In the genomic region with DNA sequence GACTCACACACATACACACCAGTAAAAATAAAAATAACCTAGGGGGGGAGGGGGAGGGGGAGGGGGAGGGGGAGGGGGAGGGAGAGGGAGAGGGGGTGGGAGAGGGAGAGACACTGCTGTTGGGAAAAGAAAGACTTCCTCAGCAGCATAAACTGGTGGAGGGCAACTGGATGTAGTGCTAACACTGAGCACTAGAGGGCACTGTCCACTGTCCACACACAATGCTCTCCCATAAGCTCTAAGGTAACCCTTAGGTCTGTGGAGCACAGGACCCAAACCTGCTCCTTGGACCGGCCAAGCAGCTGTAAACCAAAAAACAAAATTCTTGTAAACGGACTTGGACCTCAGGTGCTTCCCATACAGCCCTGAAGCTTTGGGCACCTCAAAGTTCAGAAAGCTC, we compare ENCODE assay signal across 8 mouse cellular contexts. TPM values are rescaled to one million over a fixed set of nuclear protein-coding genes. Genes with fewer than 3 reads are reported as not detected.
DNase-seq lines count a peak whose midpoint lies in the region; ATAC-seq and TF ChIP-seq lines count a peak whose summit lies in the region.

No protein-coding gene starts in this region.

- intact Hi-C loops in heart, postnatal 25 days (cut with DNase I) = loop anchor here (2.0 kb wide), 3 partner anchors 22 to 90 kb away; no protein-coding TSS in a partner anchor

- H3K9me3 ChIP-seq in heart, embryonic 14.5 days (ENCODE audit: control insufficient read depth, low read length) = no peaks in the 10 kb centered on the region

- no peak overlapping the region for H3K4me3 ChIP-seq in heart, embryonic 14.5 days (ENCODE audit: control insufficient read depth in 1 of 2, insufficient read depth in 1 of 2, low read depth in 1 of 2, low read length in 2 of 2)
- no peak overlapping the region for H3K4me3 ChIP-seq in cortical plate, adult 2 months (ENCODE audit: insufficient read depth, low read length)
- H3K4me3 ChIP-seq in kidney, adult 2 months (ENCODE audit: insufficient read depth, low read depth, low read length) = no peak overlapping the region

- ATAC-seq in heart, embryonic 14.5 days (ENCODE audit: insufficient number of reproducible peaks, insufficient read depth, low FRiP score, low read depth) = peak; percentile 68; the same call in 1 of the 2 replicates
- no peak for ATAC-seq in Patski

- CTCF ChIA-PET in Patski (lab: Charles Lee) = interaction anchor here (1.0 to 3.6 kb wide), 12 partner anchors 11 to 84 kb away, joined by 3 to 21 read pairs (median 4); partner anchors contain the start of gene Tcam1

- no peaks in the 10 kb centered on the region for H3K27me3 ChIP-seq in heart, embryonic 14.5 days (ENCODE audit: control insufficient read depth, insufficient read depth, low read length)
- H3K27me3 ChIP-seq in Patski = peaks cover 23% of the 10 kb centered on the region
- H3K27me3 ChIP-seq in kidney, adult 2 months (replicated peaks; ENCODE audit: control insufficient read depth, insufficient read depth, low read length) = no peaks in the 10 kb centered on the region

- DNase-seq in heart, postnatal 25 days (ENCODE audit: low spot score) = no peak
- peak; percentile 88 for DNase-seq in A20 (ENCODE audit: low read depth, low spot score)
- no peak for DNase-seq in Patski (ENCODE audit: low read depth, low spot score)
- peak; percentile 46 for DNase-seq in kidney, adult 2 months
- DNase-seq in lung, postnatal 25 days (ENCODE audit: low spot score) = peak; percentile 66
- peak; percentile 80 for DNase-seq in thymus, postnatal 0 days (ENCODE audit: low spot score)

- no peak overlapping the region for H3K9ac ChIP-seq in heart, embryonic 14.5 days (ENCODE audit: low read length)

- WGBS in heart, embryonic 14.5 days = 15% methylated on average over 2 of the region's 2 CpGs
- 2% methylated on average over 2 of the region's 2 CpGs for WGBS in kidney, adult 2 months

- H3K4me1 ChIP-seq in heart, embryonic 14.5 days (ENCODE audit: control insufficient read depth in 2 of 2, insufficient read depth in 2 of 2, low read length in 2 of 2) = no peaks in the 10 kb centered on the region
- H3K4me1 ChIP-seq in cortical plate, adult 2 months (ENCODE audit: control insufficient read depth, insufficient read depth, low read length) = no peaks in the 10 kb centered on the region
- H3K4me1 ChIP-seq in kidney, adult 2 months (ENCODE audit: control insufficient read depth, insufficient read depth, low read length) = no peaks in the 10 kb centered on the region

- TF ChIP-seq CTCF in Patski (IDR thresholded peaks at IDR 0.05) = peak; percentile 84
- TF ChIP-seq CTCF in cortical plate, adult 2 months (IDR thresholded peaks at IDR 0.05; ENCODE audit: extremely low read depth, insufficient read depth, low read length) = peak; percentile 97
- peak; percentile 96 for TF ChIP-seq CTCF in kidney, adult 2 months (conservative IDR thresholded peaks at IDR 0.05; ENCODE audit: insufficient read depth, insufficient read length, low read depth, low read length)

- no peak for TF ChIP-seq POLR2A in cortical plate, adult 2 months (IDR thresholded peaks at IDR 0.05; ENCODE audit: extremely low read depth, insufficient read depth, low read length)
- no peak for TF ChIP-seq POLR2A in kidney, adult 2 months (IDR thresholded peaks at IDR 0.05; ENCODE audit: low read depth, low read length)

- POLR2A ChIA-PET in Patski (lab: Charles Lee) = interaction anchor here (0.6 to 0.9 kb wide), 2 partner anchors 23 to 95 kb away, joined by 3 read pairs; no protein-coding TSS in a partner anchor

- H3K27ac ChIP-seq in heart, embryonic 14.5 days (replicated peaks in 1 of 2; ENCODE audit: control insufficient read depth in 1 of 2, insufficient read depth in 1 of 2, low read depth in 2 of 2, low read length in 2 of 2) = no peak overlapping the region
- H3K27ac ChIP-seq in cortical plate, adult 2 months (ENCODE audit: insufficient read depth, low read length) = no peak overlapping the region
- H3K27ac ChIP-seq in kidney, adult 2 months (ENCODE audit: insufficient read depth, low read depth, low read length) = no peak overlapping the region

- H3K4me2 ChIP-seq in heart, embryonic 14.5 days (ENCODE audit: low read length) = no peak overlapping the region

- in situ Hi-C loops in Patski (cut with MboI; ENCODE audit: low pct_unique_long_range_greater_than_20kb) = loop anchor here (5.0 kb wide), 1 partner anchor 90 kb away; no protein-coding TSS in a partner anchor

- H3K36me3 ChIP-seq in heart, embryonic 14.5 days (ENCODE audit: control insufficient read depth, insufficient read depth, low read length) = no peaks in the 10 kb centered on the region
- no peaks in the 10 kb centered on the region for H3K36me3 ChIP-seq in kidney, adult 2 months (ENCODE audit: control insufficient read depth, insufficient read depth, low read length)

RNA-seq across cellular contexts. Expression of gene Gh, which starts 1.0 kb away (rescaled TPM):
- not detected in 2 replicates for polyA plus RNA-seq in heart, embryonic 14.5 days (2014; fragmentation: Nextera tagmentation; extraction: Ambion mirVana)
- total RNA-seq in heart, postnatal 25 days (2021) = not detected
- not detected for polyA plus RNA-seq in Patski (2021)
- polyA plus RNA-seq in cortical plate, adult 2 months (2012; rRNA removed) = not detected in 2 replicates
- polyA plus RNA-seq in kidney, adult 2 months (2012; rRNA removed) = 0.16 TPM in 1 of 2 replicates, not detected in the other
- polyA plus RNA-seq in thymus, postnatal 0 days (2015; fragmentation: Nextera tagmentation; extraction: Ambion mirVana) = 0.38 and 0.75 TPM in 2 replicates

RNA-seq across cellular contexts. Expression of gene Cd79b, which starts 11.9 kb away (rescaled TPM):
- 0.95 and 1.4 TPM in 2 replicates for polyA plus RNA-seq in heart, embryonic 14.5 days (2014; fragmentation: Nextera tagmentation; extraction: Ambion mirVana)
- total RNA-seq in heart, postnatal 25 days (2021) = 1 to 10 TPM; 1.3 to 2.8 TPM
- polyA plus RNA-seq in Patski (2021) = 0.06 TPM
- 0.44 and 0.87 TPM in 2 replicates for polyA plus RNA-seq in cortical plate, adult 2 months (2012; rRNA removed)
- 2.7 and 17.9 TPM in 2 replicates for polyA plus RNA-seq in kidney, adult 2 months (2012; rRNA removed)
- 38.5 and 39.6 TPM in 2 replicates for polyA plus RNA-seq in thymus, postnatal 0 days (2015; fragmentation: Nextera tagmentation; extraction: Ambion mirVana)

RNA-seq across cellular contexts. Expression of gene Tcam1, which starts 26.2 kb away (rescaled TPM):
- polyA plus RNA-seq in heart, embryonic 14.5 days (2014; fragmentation: Nextera tagmentation; extraction: Ambion mirVana) = 0.05 and 0.07 TPM in 2 replicates
- not detected for total RNA-seq in heart, postnatal 25 days (2021)
- 0.37 TPM for polyA plus RNA-seq in Patski (2021)
- 0.11 and 0.13 TPM in 2 replicates for polyA plus RNA-seq in cortical plate, adult 2 months (2012; rRNA removed)
- 0.02 and 0.03 TPM in 2 replicates for polyA plus RNA-seq in kidney, adult 2 months (2012; rRNA removed)
- 0.40 and 0.54 TPM in 2 replicates for polyA plus RNA-seq in thymus, postnatal 0 days (2015; fragmentation: Nextera tagmentation; extraction: Ambion mirVana)

RNA-seq across cellular contexts. Expression of gene Smarcd2, which starts 29.9 kb away (rescaled TPM):
- polyA plus RNA-seq in heart, embryonic 14.5 days (2014; fragmentation: Nextera tagmentation; extraction: Ambion mirVana) = 18.1 and 22.9 TPM in 2 replicates
- total RNA-seq in heart, postnatal 25 days (2021) = 10 to 100 TPM; 17.7 to 21.5 TPM
- polyA plus RNA-seq in Patski (2021) = 56.4 TPM
- 32.3 and 33.8 TPM in 2 replicates for polyA plus RNA-seq in cortical plate, adult 2 months (2012; rRNA removed)
- 70.0 and 77.9 TPM in 2 replicates for polyA plus RNA-seq in kidney, adult 2 months (2012; rRNA removed)
- 139 and 157 TPM in 2 replicates for polyA plus RNA-seq in thymus, postnatal 0 days (2015; fragmentation: Nextera tagmentation; extraction: Ambion mirVana)

RNA-seq across cellular contexts. Expression of gene Psmc5, which starts 46.7 kb away (rescaled TPM):
- polyA plus RNA-seq in heart, embryonic 14.5 days (2014; fragmentation: Nextera tagmentation; extraction: Ambion mirVana) = 200 and 207 TPM in 2 replicates
- total RNA-seq in heart, postnatal 25 days (2021) = 100 to 1,000 TPM; 103 to 107 TPM
- 181 TPM for polyA plus RNA-seq in Patski (2021)
- 244 and 245 TPM in 2 replicates for polyA plus RNA-seq in cortical plate, adult 2 months (2012; rRNA removed)
- 52.5 and 66.9 TPM in 2 replicates for polyA plus RNA-seq in kidney, adult 2 months (2012; rRNA removed)
- polyA plus RNA-seq in thymus, postnatal 0 days (2015; fragmentation: Nextera tagmentation; extraction: Ambion mirVana) = 260 and 266 TPM in 2 replicates

Comparison
In these comparisons a context has a peak if more than half of its experiments do, and no peak if none do; other contexts are left out.
1. DNase-seq: peak in A20 (single experiment), kidney, adult 2 months (single experiment), lung, postnatal 25 days (single experiment) and thymus, postnatal 0 days (single experiment); none in heart, postnatal 25 days (single experiment) and Patski (single experiment).
2. Peak in every context shown above with its lines, with median percentiles within 50 percentile points of each other: CTCF ChIP-seq.